Mouse (Mus musculus) kidney, embryonic 14.5 days (tissue): ENCODE measurements at regions not wholly inside any gene's neighbourhood (a gene's known extent, or its start where the extent isn't known, plus 50 kb on each side); places are given as distances from the start of the nearest gene placed in this dataset.

ENCODE experiments used
- ATAC-seq: fragments of 200-750 bp; cut with Nextera tagmentation; 2 replicates; pipeline ENCODE4 v1.8.0; 2017; ENCODE audit warnings: moderate number of reproducible peaks, mild to moderate bottlenecking, moderate TSS enrichment, moderate library complexity; ENCODE audit not compliant: low FRiP score, low TSS enrichment
- H3K27ac ChIP-seq: fragments of 300-500 bp; sonication (generic); 2 replicates; pipeline ENCODE4 v1.5.1; 2014; ENCODE audit warnings: low read depth, mild to moderate bottlenecking, low read length, moderate library complexity, mixed read lengths
- H3K27me3 ChIP-seq: fragments of 300-500 bp; sonication (generic); 2 replicates; pipeline ENCODE4 v1.6.1; 2014; ENCODE audit warnings: mild to moderate bottlenecking, low read length; ENCODE audit not compliant: control insufficient read depth, insufficient read depth
- H3K36me3 ChIP-seq: fragments of 300-500 bp; sonication (generic); 2 replicates; pipeline ENCODE4 v1.6.1; 2014; ENCODE audit warnings: low read length, mixed read lengths; ENCODE audit not compliant: control insufficient read depth, insufficient read depth
- H3K4me1 ChIP-seq: fragments of 300-500 bp; sonication (generic); 2 replicates; pipeline ENCODE4 v1.6.1; 2014; ENCODE audit warnings: low read length, mixed read lengths; ENCODE audit not compliant: control insufficient read depth, insufficient read depth
- H3K4me2 ChIP-seq: fragments of 300-500 bp; sonication (generic); replicated peaks from 2 replicates; pipeline ENCODE4 v1.6.1; 2014; ENCODE audit warnings: low read depth, mild to moderate bottlenecking, low read length
- H3K4me3 ChIP-seq: fragments of 300-500 bp; sonication (generic); 2 replicates; pipeline ENCODE4 v1.5.1; 2014; ENCODE audit warnings: mild to moderate bottlenecking, low read length
- H3K9ac ChIP-seq: fragments of 300-500 bp; sonication (generic); 2 replicates; pipeline ENCODE4 v1.6.1; 2014; ENCODE audit warnings: low read depth, mild to moderate bottlenecking, low read length, moderate library complexity
- H3K9me3 ChIP-seq: fragments of 300-500 bp; sonication (generic); 2 replicates; pipeline ENCODE4 v1.6.1; 2016; ENCODE audit warnings: low read length; ENCODE audit not compliant: control insufficient read depth
- WGBS: fragments of 180-500 bp; shearing (Covaris S2); extraction: QIAGEN DNeasy Blood & Tissue Kit; methylation state at CpG from one replicate; pipeline ENCODE4 v1.1.7; 2014; 5-methylcytosine and 5-hydroxymethylcytosine counted together

GRCm38 (mm10) chr16:89693321-89693720 is 122.3 kb upstream of the Krtap11-1 start:
- Histone ChIP-seq H3K27ac (no peak overlapping the region), H3K4me1 (no peaks in the 10 kb centered on the region), H3K9ac (no peak overlapping the region), H3K36me3 (no peaks in the 10 kb centered on the region), H3K27me3 (no peaks in the 10 kb centered on the region), H3K4me3 (no peak overlapping the region), H3K4me2 (no peak overlapping the region), H3K9me3 (no peaks in the 10 kb centered on the region)
- 86% methylated on average over 10 of the region's 10 CpGs for WGBS
- no peak for ATAC-seq

- Histone ChIP-seq H3K4me2 (no peak overlapping the region), H3K27ac (no peak overlapping the region), H3K36me3 (no peaks in the 10 kb centered on the region), H3K4me1 (no peaks in the 10 kb centered on the region), H3K4me3 (no peak overlapping the region), H3K27me3 (no peaks in the 10 kb centered on the region), H3K9ac (no peak overlapping the region), H3K9me3 (no peaks in the 10 kb centered on the region)
- no peak for ATAC-seq
- 87% methylated on average over 6 of the region's 6 CpGs for WGBS
These were observed 108.5 kb upstream of the Krtap11-1 start for GRCm38 (mm10) chr16:89679438-89679837.

- Histone ChIP-seq H3K27ac (no peak overlapping the region), H3K4me2 (no peak overlapping the region), H3K27me3 (no peaks in the 10 kb centered on the region), H3K36me3 (no peaks in the 10 kb centered on the region), H3K9ac (no peak overlapping the region), H3K9me3 (no peaks in the 10 kb centered on the region), H3K4me3 (no peak overlapping the region), H3K4me1 (no peaks in the 10 kb centered on the region)
- 82% methylated on average over 6 of the region's 6 CpGs for WGBS
- no peak for ATAC-seq
These were observed 107.5 kb upstream of the Krtap11-1 start for GRCm38 (mm10) chr16:89678446-89679015.

- Histone ChIP-seq H3K4me1 (no peaks in the 10 kb centered on the region), H3K27ac (no peak overlapping the region), H3K27me3 (no peaks in the 10 kb centered on the region), H3K36me3 (no peaks in the 10 kb centered on the region), H3K9ac (no peak overlapping the region), H3K4me3 (no peak overlapping the region), H3K4me2 (no peak overlapping the region), H3K9me3 (no peaks in the 10 kb centered on the region)
- WGBS, result 50% methylated on average over 13 of the region's 13 CpGs
- 0 out of 2 replicates have a peak, but pooled peaks have one; percentile 39 for ATAC-seq
These were observed 104.2 kb upstream of the Krtap11-1 start for GRCm38 (mm10) chr16:89675009-89675785.

GRCm38 (mm10) chr16:89674159-89674902 is 103.3 kb upstream of the Krtap11-1 start:
- Histone ChIP-seq H3K36me3 (no peaks in the 10 kb centered on the region), H3K4me3 (no peak overlapping the region), H3K9me3 (no peaks in the 10 kb centered on the region), H3K27ac (no peak overlapping the region), H3K4me2 (no peak overlapping the region), H3K9ac (no peak overlapping the region), H3K4me1 (no peaks in the 10 kb centered on the region), H3K27me3 (no peaks in the 10 kb centered on the region)
- no peak for ATAC-seq
- 95% methylated on average over 16 of the region's 16 CpGs for WGBS

- no peaks in the 10 kb centered on the region for H3K27me3 ChIP-seq
- H3K9ac ChIP-seq, result no peak overlapping the region
- no peak overlapping the region for H3K4me2 ChIP-seq
- H3K4me3 ChIP-seq, result no peak overlapping the region
- no peaks in the 10 kb centered on the region for H3K4me1 ChIP-seq
- WGBS, result 79% methylated on average over 9 of the region's 9 CpGs
- no peak overlapping the region for H3K27ac ChIP-seq
- ATAC-seq, result no peak
- no peaks in the 10 kb centered on the region for H3K36me3 ChIP-seq
- no peaks in the 10 kb centered on the region for H3K9me3 ChIP-seq
These were observed 100.3 kb upstream of the Krtap11-1 start for GRCm38 (mm10) chr16:89671188-89671726.

- WGBS, result 74% methylated on average over 2 of the region's 2 CpGs
These were observed 89.1 kb upstream of the Krtap11-1 start for GRCm38 (mm10) chr16:89660071-89660470.

GRCm38 (mm10) chr16:89656036-89656435 is 85.1 kb upstream of the Krtap11-1 start:
- H3K27me3 ChIP-seq, result no peaks in the 10 kb centered on the region
- H3K36me3 ChIP-seq, result no peaks in the 10 kb centered on the region
- no peak overlapping the region for H3K4me3 ChIP-seq
- H3K4me1 ChIP-seq, result no peaks in the 10 kb centered on the region
- no peak overlapping the region for H3K27ac ChIP-seq
- no peak overlapping the region for H3K9ac ChIP-seq
- peaks cover 4% of the 10 kb centered on the region; the same call in 1 of the 2 replicates for H3K9me3 ChIP-seq
- WGBS, result 89% methylated on average over 3 of the region's 3 CpGs
- H3K4me2 ChIP-seq, result no peak overlapping the region
- no peak for ATAC-seq

More at GRCm38 (mm10) chr16:89660071-89660470, 89.1 kb upstream of the Krtap11-1 start:
- Histone ChIP-seq H3K4me1 (no peaks in the 10 kb centered on the region), H3K27me3 (no peaks in the 10 kb centered on the region), H3K9me3 (no peaks in the 10 kb centered on the region), H3K9ac (no peak overlapping the region), H3K4me2 (no peak overlapping the region), H3K4me3 (no peak overlapping the region), H3K36me3 (no peaks in the 10 kb centered on the region), H3K27ac (no peak overlapping the region)
- ATAC-seq, result no peak
